Mouse (Mus musculus) adrenal gland, adult (tissue): ENCODE data around the gene Dock9.
"Not testable (repeated sequence)": the region's sequence is repeated elsewhere in the genome, so short reads cannot be mapped to it uniquely, and the experiment has no call there.

Source experiments
- DNase-seq, 2 experiments: peaks; one replicate each; pipeline ENCODE4 v3.0.0; 2022 to 2023; ENCODE audit warnings: low spot score in 1 of 2; ENCODE audit not compliant: inconsistent age in 2 of 2

The Dock9 gene

DNA sequence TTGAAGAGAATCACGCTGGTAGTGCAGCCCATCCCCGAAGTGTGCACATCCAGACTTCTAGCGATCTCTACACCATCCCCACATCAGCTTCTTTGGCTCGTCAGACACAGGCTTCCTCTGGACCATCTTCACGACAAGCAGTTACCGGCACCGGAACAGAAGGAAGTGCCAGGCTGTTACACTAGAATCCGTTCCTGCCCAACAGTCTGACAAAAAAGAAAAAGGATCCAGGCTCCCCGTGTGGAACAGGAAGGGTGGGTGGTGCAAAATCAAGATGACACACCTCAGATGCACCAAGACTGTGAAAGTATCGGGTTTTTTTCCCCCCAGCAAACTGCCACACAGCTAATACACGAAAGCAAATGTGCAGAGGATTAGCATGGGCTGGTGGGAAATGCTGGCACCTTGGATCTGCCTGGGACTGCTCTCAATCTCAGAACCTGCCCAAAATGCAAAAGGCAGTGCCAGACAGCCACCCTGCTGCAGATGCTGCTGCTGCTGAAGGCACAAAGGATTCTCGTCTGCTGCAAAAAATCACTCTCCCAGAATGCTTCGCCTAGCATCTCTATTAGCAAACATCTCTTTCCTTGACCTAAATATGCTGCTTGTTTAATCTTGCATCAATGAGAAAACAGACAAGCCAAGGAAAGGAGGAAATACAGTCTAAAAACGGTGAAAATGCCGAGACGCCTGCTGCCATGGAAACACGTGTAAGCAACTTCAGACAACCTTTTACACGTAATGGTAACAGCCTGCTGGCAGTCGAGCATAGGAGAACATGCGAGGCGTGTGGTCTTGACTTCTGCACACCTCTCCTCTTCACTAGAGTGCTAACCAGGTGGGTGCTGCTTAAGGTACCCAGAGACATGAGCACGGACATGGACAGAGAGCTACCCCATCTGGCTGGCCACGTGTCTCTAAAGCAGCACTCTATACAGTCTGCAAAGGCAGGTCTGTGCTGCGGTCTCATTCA lies 58.9 kb downstream of the Dock9 start:
- peak in 1 of 2 experiments; percentile 64 for DNase-seq

DNA sequence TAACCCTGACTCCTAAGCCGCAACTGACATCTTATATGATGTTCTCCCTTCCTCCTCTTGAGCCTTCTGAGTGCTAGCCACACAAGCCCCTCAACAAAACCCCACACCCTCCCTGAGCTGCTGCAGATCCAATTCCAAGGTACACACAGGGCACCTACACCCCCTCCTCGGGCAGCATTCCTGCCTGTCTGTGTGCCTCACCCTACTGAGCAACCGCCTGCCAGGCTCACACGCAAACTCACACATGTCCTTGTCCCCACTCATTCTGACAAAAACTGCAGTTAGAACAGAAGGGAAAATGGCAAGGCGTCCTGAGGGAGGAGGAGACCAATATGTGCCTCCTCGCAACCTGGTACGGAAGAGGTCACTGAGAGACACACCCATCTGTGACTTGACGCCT lies 60.4 kb downstream of the Dock9 start:
- no peak for DNase-seq

DNA sequence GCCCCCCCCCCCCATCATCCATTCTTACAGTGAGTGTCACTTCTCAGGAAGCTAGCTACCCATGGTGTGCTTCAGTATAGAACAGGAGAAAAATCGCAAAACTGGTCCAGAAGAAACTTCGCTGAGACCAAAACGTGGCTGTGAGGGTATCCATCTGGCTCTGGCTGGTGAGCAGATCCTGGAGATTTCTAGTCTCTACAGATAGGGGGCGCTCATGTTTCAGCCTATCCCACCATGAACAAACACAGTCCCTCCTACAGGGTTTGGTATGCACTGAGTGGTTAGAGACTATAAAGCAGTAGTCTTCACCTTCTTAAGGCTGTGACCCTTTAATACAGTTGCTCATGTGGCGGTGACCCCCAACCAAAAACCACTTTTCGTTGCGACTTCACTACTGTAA lies 62.0 kb downstream of the Dock9 start:
- no peak for DNase-seq

DNA sequence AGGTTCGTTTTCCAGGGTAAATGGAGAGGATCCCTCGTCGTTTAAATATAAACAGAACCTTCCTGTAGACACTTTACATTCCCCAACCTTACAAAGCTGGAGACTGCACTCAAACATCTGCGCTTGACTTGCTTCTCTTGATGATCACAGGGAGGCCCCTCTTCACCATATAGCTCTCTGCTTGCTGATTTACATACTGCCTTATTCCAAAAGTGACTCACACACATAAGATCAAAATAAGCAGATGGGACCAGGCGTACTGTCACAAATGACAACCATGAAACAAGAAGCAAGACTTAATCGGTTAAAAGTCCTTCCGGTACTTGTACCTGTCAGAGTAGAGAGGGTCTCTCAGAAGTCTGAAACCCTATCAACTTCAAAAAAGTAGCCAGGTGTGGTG lies 63.4 kb downstream of the Dock9 start:
- no peak for DNase-seq

DNA sequence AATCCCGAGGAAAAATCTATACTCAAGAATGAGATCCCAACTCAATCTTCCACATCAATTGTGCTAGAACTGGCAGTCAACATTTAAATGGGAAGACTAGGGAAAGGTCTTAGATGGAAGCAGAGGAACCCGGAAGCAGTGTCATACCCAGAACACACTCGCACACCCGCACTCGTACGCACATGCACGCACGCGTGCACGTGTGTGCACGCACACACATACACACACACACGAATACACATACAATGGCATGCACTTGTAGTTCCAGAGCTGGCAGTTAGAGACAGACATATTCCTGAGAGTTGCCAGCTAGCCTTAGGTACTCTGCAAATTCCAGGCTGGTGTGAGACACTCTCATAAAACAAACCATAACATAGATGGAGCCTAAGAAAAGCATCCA lies 63.9 kb downstream of the Dock9 start:
- DNase-seq = no peak

DNA sequence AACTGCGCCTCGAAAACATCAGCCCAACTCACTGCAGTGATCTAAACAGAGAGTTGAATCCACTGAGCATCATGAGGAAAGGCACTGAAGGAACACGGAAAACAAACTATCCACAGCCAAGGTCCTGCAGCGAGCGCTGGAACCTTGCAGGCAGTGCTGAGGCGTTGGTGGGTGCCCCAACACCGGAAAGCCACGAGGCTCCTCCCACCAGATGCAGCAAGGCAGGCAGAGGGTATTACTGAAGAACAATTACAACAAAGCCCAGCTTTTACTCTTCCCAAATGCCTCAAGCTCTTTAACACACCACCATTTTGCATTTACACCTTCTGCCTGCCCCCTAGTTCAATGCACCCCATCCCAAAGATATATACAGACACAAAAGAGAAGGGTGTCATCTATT lies 65.4 kb downstream of the Dock9 start:
- DNase-seq = no peak

DNA sequence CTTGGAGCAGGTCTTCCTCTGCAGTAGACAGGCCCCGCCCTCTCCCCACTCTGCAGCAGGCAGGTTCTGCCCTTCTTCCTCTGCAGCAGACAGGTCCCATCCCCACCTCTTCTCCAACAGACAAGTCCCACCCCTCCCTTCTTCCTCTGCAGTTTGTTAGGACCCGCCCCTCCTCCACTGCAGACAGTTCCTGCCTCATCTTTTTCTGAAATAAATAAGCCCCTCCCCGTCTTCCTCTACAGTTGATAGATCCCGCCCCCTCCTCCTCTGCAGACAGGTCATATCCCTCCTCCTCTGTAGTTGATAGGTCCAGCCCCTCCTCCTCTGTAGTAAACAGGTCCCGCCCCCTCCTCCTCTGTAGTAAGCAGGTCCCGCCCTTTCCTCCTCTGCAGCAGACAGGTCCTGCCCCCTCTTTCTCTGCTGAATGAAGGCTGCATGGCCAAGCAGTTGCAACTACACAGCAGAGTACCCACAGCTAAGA lies 65.9 kb downstream of the Dock9 start:
- DNase-seq = no peak

DNA sequence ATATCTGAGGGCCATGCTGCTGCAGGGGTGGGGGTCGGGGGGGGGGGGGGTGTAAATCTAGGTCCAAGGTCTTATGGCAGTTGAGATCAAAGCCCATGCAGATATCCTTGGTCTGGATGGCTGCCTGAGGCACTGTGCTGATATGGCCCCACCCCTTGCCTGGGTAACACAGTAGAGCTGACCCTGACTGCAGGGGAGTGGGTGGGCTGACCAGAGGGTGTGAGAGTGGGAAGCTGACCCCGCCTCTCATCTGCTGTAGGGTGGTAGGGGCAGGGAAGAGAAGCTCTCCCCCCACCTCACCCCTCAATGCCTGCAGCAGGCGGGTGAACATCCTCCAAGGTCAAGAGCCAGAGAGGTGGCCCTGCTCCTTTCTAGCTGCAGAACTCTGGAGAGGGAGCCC lies 66.7 kb downstream of the Dock9 start:
- DNase-seq = no peak

DNA sequence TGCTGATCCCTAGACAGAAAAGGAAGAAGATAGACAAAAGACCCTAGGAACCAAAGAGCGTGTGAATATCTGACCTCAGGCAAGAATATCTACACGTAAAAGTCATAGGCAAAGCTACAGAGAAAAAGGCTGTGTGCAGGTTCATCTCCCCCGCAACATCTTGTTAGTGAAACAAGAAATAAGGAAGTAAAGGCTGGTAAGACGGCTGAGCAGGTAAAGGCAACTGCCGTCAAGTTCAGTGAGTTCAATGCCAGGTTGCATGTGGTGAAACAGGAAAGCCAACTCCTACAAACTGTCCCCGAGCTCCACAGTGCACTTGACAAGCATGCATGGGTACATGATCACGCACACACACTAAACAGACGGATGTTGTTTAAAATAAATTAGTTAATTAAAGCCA lies 69.6 kb downstream of the Dock9 start:
- no peak for DNase-seq

DNA sequence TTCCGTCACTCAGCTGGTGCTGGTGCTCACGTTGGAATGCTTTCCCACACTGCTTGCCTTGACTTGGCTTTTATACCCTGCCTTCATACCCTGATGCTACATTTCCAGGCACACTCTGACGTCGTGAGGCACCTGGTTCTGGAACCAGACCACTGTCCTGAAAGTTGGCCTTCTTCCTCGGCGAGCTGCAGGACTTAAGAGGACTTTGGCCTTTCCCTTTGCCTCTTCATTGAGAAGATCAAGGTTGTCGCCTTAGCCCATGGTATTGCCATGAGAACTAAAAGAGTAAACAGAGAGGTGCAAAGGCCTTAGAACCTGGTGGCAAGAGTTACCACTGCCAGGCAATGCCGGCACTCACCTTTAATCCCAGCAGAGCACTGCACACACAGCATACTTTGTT lies 73.1 kb downstream of the Dock9 start:
- DNase-seq = no peak

DNA sequence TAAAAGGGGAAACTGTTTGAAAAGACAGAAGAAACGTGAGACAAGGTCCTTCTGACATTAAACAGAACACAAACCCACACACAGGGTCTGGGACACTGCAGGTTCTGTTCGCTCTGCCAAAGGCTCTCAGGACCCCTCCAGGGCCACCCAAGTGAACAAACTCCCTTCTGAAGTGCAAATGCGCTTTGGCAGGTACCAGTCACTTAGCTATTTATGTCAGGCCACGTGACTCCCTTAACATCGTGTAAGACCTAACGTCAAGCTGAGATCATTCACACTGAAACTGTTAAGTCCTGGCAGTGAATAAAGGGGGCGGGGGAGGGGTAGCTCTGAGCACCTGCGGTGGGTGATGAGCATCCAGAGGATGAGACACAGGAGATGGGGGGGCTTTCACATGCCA lies 74.9 kb downstream of the Dock9 start:
- no peak for DNase-seq

DNA sequence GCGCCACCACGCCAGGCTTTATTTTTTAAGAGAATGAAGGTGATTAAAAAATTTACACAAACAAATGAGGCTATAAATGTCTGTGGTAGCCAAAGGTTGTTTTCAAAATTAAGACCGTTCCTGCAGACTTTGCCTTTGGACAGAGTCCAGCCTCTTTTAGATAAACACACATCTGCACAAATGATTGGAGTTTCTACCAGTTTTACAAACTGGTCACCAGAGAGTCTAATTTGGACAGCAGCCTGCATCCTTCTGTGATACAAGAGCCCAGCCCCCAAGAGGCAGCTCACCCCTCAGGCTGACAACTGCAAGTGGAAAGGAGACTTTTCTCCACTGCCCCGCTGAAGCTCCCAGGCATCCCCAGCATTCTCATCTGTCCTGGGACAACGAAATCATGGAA lies 76.2 kb downstream of the Dock9 start:
- DNase-seq = no peak

DNA sequence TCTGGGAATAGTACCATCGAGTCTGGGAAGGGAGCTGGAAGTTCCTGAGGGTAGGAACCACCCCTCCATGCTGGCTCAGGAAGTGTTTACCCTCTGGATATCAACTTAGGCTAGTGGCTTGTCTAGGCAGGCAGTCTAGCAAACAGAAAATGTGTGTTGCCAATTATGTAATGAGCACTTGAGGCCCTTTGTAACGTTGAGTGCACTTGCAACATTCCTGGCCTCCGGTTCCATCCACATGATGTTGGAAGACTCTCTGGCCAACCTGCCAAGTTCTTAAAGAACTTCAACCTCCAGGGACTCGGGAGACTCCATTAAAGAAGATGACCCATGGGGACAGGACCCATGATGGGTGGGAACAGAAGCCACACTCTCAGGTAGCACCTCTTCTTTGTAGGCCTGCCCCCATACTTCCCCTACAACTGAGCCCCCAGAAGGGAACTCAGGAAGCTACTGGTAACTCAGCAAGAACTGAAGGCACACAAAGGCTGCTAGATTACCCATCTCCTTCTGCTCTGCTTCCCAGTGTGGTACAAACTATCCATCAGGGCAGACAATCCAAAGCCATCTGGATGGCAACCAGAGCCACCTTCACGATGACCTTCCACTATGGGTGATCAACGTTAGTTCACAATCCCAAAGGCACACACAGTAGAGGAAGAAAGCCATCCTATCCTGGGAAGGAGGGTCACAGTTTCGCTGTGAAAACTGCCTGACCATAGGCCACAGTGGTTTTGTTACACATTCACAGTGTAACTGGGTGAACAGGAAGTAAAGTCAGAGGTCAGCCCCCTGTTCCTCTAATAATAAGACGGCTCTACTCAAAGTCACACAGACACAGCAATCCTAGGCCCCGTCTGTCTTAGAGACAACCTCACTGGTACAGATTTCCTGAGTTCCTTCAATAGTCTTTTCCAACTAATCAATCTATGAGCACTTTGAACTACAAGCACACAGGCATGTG lies 77.7 kb downstream of the Dock9 start:
- peak in 1 of 2 experiments; percentile 42 for DNase-seq

DNA sequence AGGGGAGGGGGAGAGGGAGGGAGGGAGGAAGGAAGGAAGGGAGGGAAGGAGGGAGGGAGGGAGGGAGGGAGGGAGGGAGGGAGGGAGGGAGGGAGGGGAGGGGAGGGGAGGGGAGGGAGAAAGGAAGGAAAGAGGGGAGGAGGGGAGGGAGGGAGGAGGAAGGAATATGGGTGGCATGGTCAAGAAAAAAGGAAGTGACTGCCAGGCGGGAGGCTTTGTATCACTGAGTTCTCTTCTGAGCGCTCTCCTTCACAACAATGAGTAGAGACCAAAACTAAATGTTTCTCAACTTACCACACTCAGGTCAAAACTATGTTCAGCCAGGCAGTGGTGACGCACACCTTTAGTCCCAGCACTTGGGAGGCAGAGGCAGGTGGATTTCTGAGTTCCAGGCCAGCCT lies 82.8 kb downstream of the Dock9 start:
- not testable (repeated sequence) for DNase-seq

DNA sequence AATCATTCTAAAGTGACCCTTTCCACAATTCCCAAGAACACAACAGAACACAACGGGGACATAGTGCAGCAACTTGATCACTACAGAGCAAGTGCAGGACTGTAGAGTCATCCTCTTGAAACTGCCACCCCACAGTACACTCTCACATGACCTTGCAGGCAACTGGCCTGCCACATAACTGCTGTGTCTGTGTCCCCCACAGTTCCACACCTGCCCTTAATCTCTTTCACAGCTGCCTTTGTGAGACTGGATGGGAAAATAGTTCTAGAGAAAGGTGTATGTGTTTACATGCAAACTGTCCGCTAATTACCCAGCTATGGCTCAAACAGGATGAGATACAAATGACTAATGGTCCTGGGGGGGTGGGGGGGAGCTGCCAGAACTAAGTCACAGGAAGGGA lies 83.4 kb downstream of the Dock9 start:
- peak; percentile 20 to 63 for DNase-seq

DNA sequence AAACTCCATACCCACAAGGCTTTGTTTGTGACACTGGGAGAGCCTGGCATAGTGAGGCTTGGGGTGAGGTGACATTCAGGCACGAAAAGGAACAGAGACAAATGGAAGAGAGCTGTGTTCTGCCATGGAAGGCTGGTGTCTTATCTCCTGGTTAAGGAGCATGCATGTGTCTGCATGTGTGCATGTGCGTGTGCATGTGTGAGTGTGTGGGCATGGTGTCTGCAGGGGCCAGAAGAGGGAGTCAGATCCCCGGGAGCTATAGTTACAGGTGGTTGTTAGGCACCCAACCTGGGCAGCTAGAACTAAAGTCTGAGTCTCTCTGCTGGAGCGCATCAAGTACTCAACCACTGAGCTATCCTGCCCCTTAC lies 83.8 kb downstream of the Dock9 start:
- no peak for DNase-seq

DNA sequence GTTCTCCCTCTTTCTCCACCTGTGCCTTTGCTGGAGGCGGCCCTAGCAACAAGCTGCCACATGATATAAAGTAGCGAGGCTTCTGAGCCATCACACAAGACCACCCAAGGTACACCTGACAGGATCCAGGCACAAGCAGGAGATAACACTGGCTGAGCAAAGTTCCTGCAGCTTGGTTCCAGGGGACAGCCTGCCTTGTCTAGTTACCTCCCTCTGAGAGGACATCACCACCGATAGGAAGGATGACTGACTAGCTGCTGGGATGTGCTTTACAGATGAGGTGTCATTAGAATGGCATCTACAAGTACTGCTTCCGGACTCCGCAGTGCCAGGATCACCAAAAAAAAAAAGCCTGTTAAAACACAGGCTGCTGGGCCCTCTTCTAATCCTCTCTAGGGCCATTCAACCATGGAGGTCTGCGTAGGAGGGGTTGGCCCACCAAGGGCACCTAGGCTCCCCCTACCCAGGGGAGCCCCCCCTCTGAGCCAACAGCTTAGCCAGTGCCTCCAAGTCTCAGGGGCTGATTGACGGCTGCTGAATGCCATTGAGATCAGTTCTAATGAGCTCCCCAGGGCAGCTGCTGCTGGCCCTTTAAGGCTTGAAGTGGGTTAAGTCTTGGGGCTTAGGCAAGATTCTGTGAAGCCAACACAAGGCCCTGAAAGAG lies 84.3 kb downstream of the Dock9 start:
- DNase-seq = peak in 1 of 2 experiments; percentile 37

DNA sequence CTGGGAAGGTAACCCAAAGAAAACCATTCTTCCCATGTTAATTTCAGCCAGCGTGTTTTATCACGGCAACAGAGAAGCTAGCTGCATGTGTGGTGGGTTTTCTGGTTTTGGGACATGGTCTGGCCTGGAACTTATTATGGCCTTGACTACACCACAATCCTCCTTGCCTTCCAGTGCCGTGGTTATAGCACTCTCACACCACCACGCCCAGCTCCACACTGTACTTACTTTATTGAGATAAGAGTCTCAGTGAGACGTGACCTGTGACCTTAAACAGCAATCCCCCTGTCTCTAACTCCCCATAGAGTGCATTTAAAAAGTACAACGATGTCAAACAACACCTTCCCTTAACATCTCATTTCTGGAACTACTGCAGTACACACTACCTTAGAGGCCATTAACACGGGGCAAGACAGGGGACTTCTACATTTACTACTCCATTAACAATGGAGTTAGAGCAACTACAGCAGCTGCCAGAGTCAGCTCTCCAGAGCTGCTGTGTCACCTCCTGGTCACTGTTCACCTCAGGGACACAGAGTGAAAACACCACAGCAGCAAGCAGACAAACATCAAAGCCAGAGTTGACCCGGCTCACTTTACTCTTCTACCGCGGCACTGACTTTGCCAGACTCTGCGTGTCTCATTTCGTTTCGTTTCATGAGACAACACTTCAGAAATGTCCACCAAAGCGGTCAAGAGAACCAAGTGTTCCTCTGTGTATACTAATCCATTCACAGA lies 86.4 kb downstream of the Dock9 start:
- peak; percentile 22 to 67 for DNase-seq

DNA sequence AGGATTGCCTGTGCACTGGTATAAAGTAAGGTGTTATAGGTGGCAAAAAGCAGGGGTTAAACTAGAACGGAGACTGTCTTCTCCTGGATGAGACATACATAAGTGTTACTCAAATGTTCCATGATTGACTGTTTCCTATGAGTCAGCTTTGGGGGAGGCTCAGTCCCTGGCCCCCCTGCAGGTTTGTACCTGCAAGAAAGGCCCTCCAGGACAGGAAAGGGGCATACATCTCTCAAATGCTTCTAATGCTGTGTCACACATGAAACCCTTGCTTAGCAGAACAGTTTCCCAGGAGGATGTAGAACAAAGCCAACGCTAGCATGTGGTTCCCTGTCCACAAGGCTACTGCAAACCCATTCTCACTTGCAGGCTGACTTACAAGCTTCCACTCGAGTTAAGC lies 87.5 kb downstream of the Dock9 start:
- DNase-seq = no peak

DNA sequence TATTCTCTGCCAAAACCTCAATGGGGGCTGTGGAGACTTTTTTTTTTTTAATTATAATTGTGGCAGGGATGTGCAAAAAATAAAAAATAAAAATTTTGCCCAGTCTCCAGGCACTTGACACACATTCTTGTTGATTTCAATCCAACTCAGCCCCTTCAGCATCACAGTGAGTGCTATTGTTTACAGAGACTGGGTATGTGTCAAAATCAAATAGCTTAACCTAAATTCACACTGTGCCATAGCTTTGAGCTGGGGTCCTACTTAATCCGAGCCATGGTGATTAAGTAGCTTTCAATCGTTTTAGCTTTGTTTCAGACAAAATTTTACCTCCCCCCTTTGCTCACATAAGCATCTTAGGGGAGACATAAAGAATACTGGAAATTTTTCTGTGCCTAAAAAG lies 89.4 kb downstream of the Dock9 start:
- DNase-seq = no peak
